Mouse (Mus musculus) right cerebral cortex, postnatal 14 days (tissue): ENCODE measurements around the gene Pex11g.

Experiments
- DNase-seq: peaks from one replicate; pipeline ENCODE4 v3.0.0; 2022

Gene Pex11g

GRCm38 (mm10) chr8:3467006-3467885 lies at the start of gene Pex11g:
Pex11g (minus strand) TSS chr8:3467680.
- peak; percentile 90 for DNase-seq

GRCm38 (mm10) chr8:3517117-3517495 lies 49.6 kb upstream of the Pex11g start:
- DNase-seq, result peak; percentile 59

GRCm38 (mm10) chr8:3516450-3517116 lies 49.1 kb upstream of the Pex11g start:
- DNase-seq, result peak; percentile 94

- peak; percentile 57 for DNase-seq
Measured at GRCm38 (mm10) chr8:3515771-3516417, 48.4 kb upstream of the Pex11g start.

DNA sequence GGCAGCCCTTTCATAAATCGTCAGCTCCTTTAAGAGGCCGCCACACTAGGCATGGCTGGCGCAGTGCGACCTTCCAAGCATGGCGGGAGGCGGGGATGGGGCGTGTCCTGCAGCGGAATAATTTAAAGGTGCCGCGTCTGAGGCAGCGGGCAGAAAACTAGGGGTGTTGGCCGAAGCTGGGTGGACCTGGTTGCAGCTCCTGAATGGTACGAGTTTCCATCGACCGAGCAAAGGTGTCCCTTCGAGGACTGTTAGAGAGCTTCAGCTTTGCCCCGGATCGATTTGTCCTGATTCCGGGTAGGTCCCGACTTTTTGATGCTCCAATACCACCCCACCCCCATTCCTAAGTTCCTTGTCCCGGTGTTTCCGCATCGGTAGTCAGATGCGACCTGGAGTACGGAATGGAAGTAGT lies 47.8 kb upstream of the Pex11g start, which contains the start of gene Pnpla6:
Gene Pnpla6 (plus strand): TSS at position 125 of the 412 bp plus-strand sequence.
- peak; percentile 89 for DNase-seq

GRCm38 (mm10) chr8:3514681-3515247 lies 47.3 kb upstream of the Pex11g start:
- no peak for DNase-seq

- DNase-seq, result no peak
Measured at GRCm38 (mm10) chr8:3507979-3508754, 40.7 kb upstream of the Pex11g start.

DNA sequence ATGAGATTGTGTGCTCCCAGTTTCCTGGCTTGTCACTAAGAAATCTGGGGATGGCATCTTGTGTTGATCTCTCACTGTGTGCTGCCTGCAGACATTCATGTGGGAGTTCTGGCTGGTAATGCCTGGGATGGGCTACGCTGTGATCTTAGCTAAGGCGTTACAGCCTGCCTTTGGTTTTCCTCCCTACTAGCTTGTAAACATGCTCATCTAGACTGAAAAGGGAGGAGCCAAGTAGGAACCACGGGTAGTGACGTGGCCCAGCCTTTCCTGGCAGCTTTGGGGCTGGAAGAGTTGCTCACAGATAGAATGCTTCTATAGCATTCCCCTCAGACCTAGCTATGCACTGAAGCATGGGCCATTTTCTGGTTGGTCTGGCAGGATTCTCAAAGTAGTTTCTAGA lies 34.7 kb upstream of the Pex11g start:
- no peak for DNase-seq

GRCm38 (mm10) chr8:3500235-3501090 lies 33.0 kb upstream of the Pex11g start, which contains the start of gene Mcoln1:
Mcoln1 (plus strand) TSS chr8:3500457.
- DNase-seq, result peak; percentile 97

- no peak for DNase-seq
Measured at GRCm38 (mm10) chr8:3499751-3500150, 32.3 kb upstream of the Pex11g start.

DNA sequence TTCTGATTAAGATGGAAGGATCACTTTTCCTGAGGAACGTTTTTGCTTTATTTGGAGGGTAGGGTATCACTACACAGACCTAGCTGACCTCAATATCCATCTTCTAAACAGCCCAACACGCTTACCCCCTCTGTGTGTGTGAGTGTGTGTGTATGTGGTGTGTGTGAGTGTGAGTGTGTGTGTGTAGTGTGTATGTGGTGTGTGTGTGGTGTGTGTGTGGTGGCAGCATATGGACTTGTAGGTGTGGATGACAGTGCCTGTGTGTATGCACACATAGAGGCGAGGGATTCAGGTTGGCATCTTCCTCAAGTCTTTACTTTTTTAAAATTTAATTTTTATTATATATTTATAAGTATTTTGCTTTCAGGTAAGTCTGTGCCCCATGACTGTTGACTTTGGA lies 31.1 kb upstream of the Pex11g start:
- no peak for DNase-seq

GRCm38 (mm10) chr8:3496428-3496748 lies 28.9 kb upstream of the Pex11g start:
- no peak for DNase-seq

- peak; percentile 16 for DNase-seq
Measured at GRCm38 (mm10) chr8:3495578-3496427, 28.3 kb upstream of the Pex11g start.

DNA sequence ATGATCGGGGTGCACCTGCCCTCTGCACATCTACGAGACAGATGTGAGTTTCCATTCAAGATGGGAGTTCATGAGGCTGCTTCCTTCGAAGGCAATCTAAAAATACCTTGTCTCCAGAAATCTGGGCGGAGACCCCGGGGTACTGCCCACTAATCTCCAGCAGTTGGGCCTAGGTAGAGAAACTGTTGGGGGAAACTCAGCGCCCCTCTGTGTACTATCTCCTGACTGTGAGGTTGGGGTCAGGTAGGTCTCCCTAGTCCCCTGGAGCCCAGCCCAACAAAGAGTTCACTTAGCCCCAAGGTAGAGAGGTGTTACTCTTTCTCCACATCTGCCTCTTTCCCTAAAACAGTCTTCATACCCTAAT lies 26.3 kb upstream of the Pex11g start:
- DNase-seq, result no peak

DNA sequence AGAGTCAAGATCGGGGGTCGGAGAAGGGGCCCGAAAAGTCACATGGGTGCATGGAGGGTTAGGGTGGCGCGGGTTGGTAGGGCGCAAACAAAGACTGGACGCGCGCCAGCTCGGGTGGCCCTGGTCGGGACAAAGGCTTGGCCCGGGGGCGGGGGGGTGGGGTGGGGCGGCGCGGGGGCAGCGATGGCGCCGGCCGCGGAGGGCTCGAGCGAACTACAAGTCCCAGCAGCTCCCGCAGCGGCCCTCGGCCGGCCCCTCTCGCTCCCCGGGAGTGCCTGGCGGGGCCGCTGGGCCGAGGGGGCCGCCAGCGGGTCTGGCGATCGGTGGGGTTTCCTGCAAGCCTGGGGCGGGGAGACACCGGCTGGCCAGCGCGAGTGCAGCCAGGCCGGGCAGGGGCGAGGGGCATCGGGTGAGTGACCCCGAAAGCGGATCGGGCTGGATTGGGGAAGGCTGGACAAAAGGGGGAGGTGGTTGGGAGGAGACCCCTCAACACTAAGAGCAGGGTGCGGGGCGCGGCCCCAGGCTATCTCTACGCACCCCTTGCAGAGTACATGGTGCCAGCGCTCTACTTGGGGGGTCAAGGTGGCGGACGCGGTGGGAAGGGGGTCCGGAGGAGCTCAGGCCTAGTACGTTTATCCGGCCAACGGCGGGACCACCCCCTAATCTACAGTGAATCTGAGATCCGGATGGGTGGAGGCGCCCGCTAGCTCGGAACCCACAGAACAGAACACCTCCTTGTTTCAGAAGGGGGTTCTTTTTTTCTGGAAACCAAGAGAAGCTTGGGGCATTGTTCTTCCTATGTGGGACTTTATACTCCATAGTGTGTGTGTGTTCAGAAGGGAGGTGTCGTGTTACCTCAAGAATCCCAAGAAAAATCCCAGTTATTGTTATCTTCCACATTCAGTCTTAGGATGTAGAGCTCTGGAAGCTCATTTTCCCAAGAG lies 25.7 kb upstream of the Pex11g start, which contains the start of gene Zfp358:
Gene Zfp358 (plus strand): TSS at position 238 of the 944 bp plus-strand sequence.
- peak; percentile 81 for DNase-seq

DNA sequence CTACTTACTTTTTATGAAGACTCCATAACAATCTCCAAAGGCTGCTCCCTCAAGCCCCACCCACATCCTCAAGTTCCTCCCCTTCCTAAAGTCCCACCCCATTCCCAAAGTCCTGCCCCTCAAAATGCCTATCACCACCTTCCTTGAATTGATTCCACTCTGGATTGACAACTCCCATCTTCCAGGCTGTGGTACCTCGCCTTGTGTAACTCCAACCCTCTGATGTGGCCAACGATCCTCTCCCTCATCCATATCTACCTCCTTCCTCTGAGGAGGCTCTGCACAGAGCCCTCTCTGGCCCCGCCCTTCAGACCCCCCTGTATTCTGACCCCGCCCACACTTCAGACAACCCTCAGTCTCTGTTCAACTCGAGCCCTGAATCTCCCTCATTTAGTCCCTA lies 17.7 kb upstream of the Pex11g start:
- DNase-seq, result no peak

DNA sequence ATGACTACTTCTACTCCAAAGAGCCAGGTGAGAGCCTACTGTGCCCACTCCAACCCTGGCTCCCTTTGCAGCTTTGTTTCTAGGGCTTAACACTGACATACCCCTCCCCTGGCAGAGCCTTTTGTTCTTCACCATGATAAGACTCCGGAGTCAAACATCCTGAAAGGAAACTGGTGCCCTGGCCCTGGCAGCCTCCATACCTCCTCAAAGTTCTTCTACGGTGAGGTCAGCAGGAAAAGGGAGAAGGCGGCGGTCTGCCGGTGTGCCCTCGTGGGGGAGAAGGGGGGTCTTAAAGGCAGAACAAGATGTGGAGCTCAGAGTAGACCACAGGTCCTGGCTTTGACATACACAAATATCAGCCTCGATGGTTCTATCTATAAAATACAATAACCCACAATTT lies 16.1 kb upstream of the Pex11g start:
- no peak for DNase-seq

- DNase-seq, result no peak
Measured at GRCm38 (mm10) chr8:3482240-3482740, 14.8 kb upstream of the Pex11g start.

DNA sequence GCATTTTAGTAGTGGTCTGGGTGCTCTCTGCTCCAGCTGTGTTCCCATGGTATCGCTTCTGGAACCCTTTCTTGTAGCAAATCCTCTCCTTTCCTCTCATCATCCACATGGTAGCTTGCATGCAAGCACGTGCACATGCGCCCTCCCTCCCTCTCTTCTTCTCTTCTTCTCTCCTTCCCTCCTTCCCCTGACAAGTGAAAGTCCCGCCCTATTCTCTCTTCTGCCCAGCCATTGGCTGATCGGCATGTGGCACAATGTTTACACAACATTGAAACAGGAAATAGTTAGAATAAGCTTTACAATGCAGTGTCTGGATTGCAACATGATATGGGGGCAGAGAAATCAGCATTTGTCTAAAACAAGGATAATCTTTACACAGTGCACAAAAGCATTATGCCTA lies 14.1 kb upstream of the Pex11g start:
- DNase-seq, result no peak
